Mouse (Mus musculus) ES-E14 (cell line): ENCODE results near the gene Rd3l. TPM values are rescaled to one million over a fixed set of nuclear protein-coding genes. Genes with fewer than 3 reads are reported as not detected.
A peak's percentile ranks its signal among the peaks of the same experiment; 100 is the strongest.

ENCODE experiments used
- DNase-seq: peaks from one replicate; pipeline ENCODE4 v3.0.0-alpha.2; 2013; ENCODE audit warnings: low read depth, low spot score
- H3K27ac ChIP-seq: 2 replicates; pipeline ENCODE4 v1.5.1; 2012; ENCODE audit warnings: low read depth, mild to moderate bottlenecking, low read length, moderate library complexity, mixed read lengths; ENCODE audit not compliant: poor library complexity, insufficient read depth, severe bottlenecking
- H3K36me3 ChIP-seq: 2 replicates; pipeline ENCODE4 v1.6.1; 2012; ENCODE audit warnings: mild to moderate bottlenecking, low read length, moderate library complexity, mixed read lengths; ENCODE audit not compliant: control insufficient read depth, poor library complexity, insufficient read depth, severe bottlenecking
- H3K4me1 ChIP-seq, 2 experiments: fragments of 150-350 bp in 1 of 2; sonication (generic) in 1 of 2; 2 replicates each; pipeline ENCODE4 v1.6.1; 2012; ENCODE audit warnings: low read length in 2 of 2, mild to moderate bottlenecking in 1 of 2, mixed read lengths in 1 of 2; ENCODE audit not compliant: control insufficient read depth in 2 of 2, insufficient read depth in 2 of 2, poor library complexity in 1 of 2
- H3K4me3 ChIP-seq, 2 experiments: fragments of 150-350 bp in 1 of 2; sonication (generic) in 1 of 2; 2 replicates each; pipeline ENCODE4 v1.5.1; 2012; ENCODE audit warnings: low read length in 2 of 2, low read depth in 1 of 2, mild to moderate bottlenecking in 1 of 2, mixed read lengths in 1 of 2; ENCODE audit not compliant: insufficient read depth in 1 of 2, poor library complexity in 1 of 2, severe bottlenecking in 1 of 2
- H3K9ac ChIP-seq: 2 replicates; pipeline ENCODE4 v1.6.1; 2012; ENCODE audit warnings: low read depth, mild to moderate bottlenecking, low read length, mixed read lengths; ENCODE audit not compliant: poor library complexity, insufficient read depth, severe bottlenecking
- H3K9me3 ChIP-seq: fragments of 150-350 bp; sonication (generic); 2 replicates; pipeline ENCODE4 v1.6.1; 2012; ENCODE audit warnings: low read depth, mild to moderate bottlenecking, low read length; ENCODE audit not compliant: control insufficient read depth, insufficient read depth
- CHD2 ChIP-seq: IDR thresholded peaks from 2 replicates; pipeline ENCODE4 v1.6.1; 2014; ENCODE audit warnings: mild to moderate bottlenecking, low read depth, low read length, inconsistent platforms
- HCFC1 ChIP-seq: IDR thresholded peaks from 2 replicates; pipeline ENCODE4 v1.6.1; 2012; ENCODE audit warnings: low read length, inconsistent platforms, borderline replicate concordance; ENCODE audit not compliant: insufficient read depth
- MAFK ChIP-seq: IDR thresholded peaks from 2 replicates; pipeline ENCODE4 v1.6.1; 2014; ENCODE audit warnings: mild to moderate bottlenecking, low read depth, low read length, inconsistent platforms; ENCODE audit not compliant: insufficient read depth
- ZC3H11A ChIP-seq: IDR thresholded peaks from 2 replicates; pipeline ENCODE4 v1.6.1; 2012; ENCODE audit warnings: low read depth, mild to moderate bottlenecking, inconsistent platforms, low read length, borderline replicate concordance
- ZNF384 ChIP-seq: IDR thresholded peaks from 2 replicates; pipeline ENCODE4 v1.6.1; 2012; ENCODE audit warnings: low read depth, low read length, inconsistent platforms
- in situ Hi-C, 2 experiments: fragments of 600-800 bp; cut with MboI; formaldehyde crosslinking; loops; one replicate each; pipeline ENCODE4 v1.15.1; 2025; ENCODE audit warnings: low sequenced_read_pairs in 2 of 2, inconsistent platforms in 1 of 2; ENCODE audit not compliant: unreplicated experiment in 2 of 2
- total RNA-seq: library from RNA; depleted of rRNA; stranded (reverse); fragments of 300-350 nt; gene quantifications from 2 replicates; pipeline ENCODE4 v1.2.3, GENCODE M21; 2012

The Rd3l gene
- total RNA-seq, 1 experiment: not detected

- no peaks in the 10 kb centered on the region for H3K36me3 ChIP-seq
- H3K4me3 ChIP-seq: peak overlapping the region in 1 of 2 experiments; percentile 14; a peak in 2 of 4 replicates
- no peak overlapping the region for H3K27ac ChIP-seq
- DNase-seq: no peak
- no peak for TF ChIP-seq ZC3H11A
- TF ChIP-seq ZNF384: no peak
- TF ChIP-seq MAFK: no peak
- no peak for TF ChIP-seq HCFC1
- no peak for TF ChIP-seq CHD2
- no peak overlapping the region for H3K9ac ChIP-seq
- no peaks in the 10 kb centered on the region for H3K9me3 ChIP-seq
- peaks cover 2 to 25% of the 10 kb centered on the region in 2 experiments; a peak in 3 of 4 replicates for H3K4me1 ChIP-seq
- in situ Hi-C loops: no loop called here
Measured at GRCm38 (mm10) chr12:111943421-111944064, 37.6 kb downstream of the Rd3l start.

- in situ Hi-C loops: no loop called here
- no peak overlapping the region for H3K9ac ChIP-seq
- no peak for DNase-seq
- H3K9me3 ChIP-seq: no peaks in the 10 kb centered on the region
- no peak overlapping the region for H3K4me3 ChIP-seq
- H3K4me1 ChIP-seq: peaks cover 8 to 33% of the 10 kb centered on the region in 2 experiments
- TF ChIP-seq HCFC1 (no peak), CHD2 (no peak), ZNF384 (no peak), MAFK (no peak), ZC3H11A (no peak)
- no peak overlapping the region; the same call in 1 of the 2 replicates for H3K27ac ChIP-seq
- no peaks in the 10 kb centered on the region for H3K36me3 ChIP-seq
Measured at GRCm38 (mm10) chr12:111938623-111939177, 42.4 kb downstream of the Rd3l start.

GRCm38 (mm10) chr12:111936706-111937550, 44.2 kb downstream of the Rd3l start:
- no peak for TF ChIP-seq ZC3H11A
- no peak for TF ChIP-seq MAFK
- no peak for TF ChIP-seq CHD2
- TF ChIP-seq HCFC1: no peak
- TF ChIP-seq ZNF384: no peak
- in situ Hi-C loops: no loop called here
- Histone ChIP-seq H3K4me1 (peaks cover 10 to 28% of the 10 kb centered on the region in 2 experiments), H3K9ac (no peak overlapping the region), H3K4me3 (peak overlapping the region; percentile 24 to 37; a peak in 3 of 4 replicates), H3K36me3 (no peaks in the 10 kb centered on the region), H3K27ac (no peak overlapping the region; the same call in 1 of the 2 replicates), H3K9me3 (no peaks in the 10 kb centered on the region)
- no peak for DNase-seq

- Histone ChIP-seq H3K4me3 (no peak overlapping the region), H3K36me3 (no peaks in the 10 kb centered on the region), H3K27ac (no peak overlapping the region), H3K9me3 (no peaks in the 10 kb centered on the region), H3K4me1 (peaks cover 10 to 25% of the 10 kb centered on the region in 2 experiments), H3K9ac (no peak overlapping the region)
- in situ Hi-C loops: no loop called here
- DNase-seq: no peak
- no peak for TF ChIP-seq ZNF384
- no peak for TF ChIP-seq ZC3H11A
- no peak for TF ChIP-seq HCFC1
- TF ChIP-seq MAFK: no peak
- no peak for TF ChIP-seq CHD2
Measured at GRCm38 (mm10) chr12:111933971-111934370, 47.1 kb downstream of the Rd3l start.
